Mouse (Mus musculus) left cerebral cortex, postnatal 36 days (tissue): ENCODE measurements around the gene Cdc42bpa. TPM values are rescaled to one million over a fixed set of nuclear protein-coding genes. Genes with fewer than 3 reads are reported as not detected.

ENCODE experiments used
- DNase-seq, 2 experiments: peaks; one replicate each; pipeline ENCODE4 v3.0.0; 2021 to 2022; ENCODE audit warnings: low spot score in 2 of 2, mixed read lengths in 1 of 2
- intact Hi-C: fragments of 180-260 bp; cut with DNase I; formaldehyde crosslinking; loops from one replicate; pipeline ENCODE4 v1.15.1; 2025
- total RNA-seq, 2 experiments: library from RNA; stranded (reverse); gene quantifications; 2 replicates each; pipeline ENCODE4 v1.2.3; 2021

Gene Cdc42bpa
- total RNA-seq, 2 experiments from 2014 or later: 231 to 266 TPM

- intact Hi-C loops: no loop called here
- DNase-seq: no peak
Observed at GRCm38 (mm10) chr1:180199715-180200050, 239.4 kb downstream of the Cdc42bpa start.

DNA sequence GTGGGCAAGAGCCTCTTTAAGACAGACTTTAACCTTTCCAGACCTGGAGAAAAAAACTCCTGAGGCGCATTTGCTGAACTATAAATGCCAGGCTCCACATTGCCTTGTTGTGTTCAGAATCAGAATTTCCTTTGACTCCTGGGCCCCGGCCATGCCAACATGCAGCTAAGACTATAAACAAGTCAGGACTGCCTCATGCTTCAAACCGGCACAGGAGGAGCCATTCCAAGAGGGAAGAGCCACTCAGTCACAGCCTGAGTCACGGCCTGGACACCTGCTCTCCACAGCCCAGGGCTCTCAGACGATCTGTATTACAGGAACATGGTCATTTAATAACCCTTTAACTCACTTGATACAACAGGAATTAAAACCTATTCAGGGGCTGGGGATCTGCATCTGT lies 240.4 kb downstream of the Cdc42bpa start:
- intact Hi-C loops: no loop called here
- no peak for DNase-seq

- DNase-seq: no peak
- intact Hi-C loops: no loop called here
Observed at GRCm38 (mm10) chr1:180208370-180208769, 248.1 kb downstream of the Cdc42bpa start.

GRCm38 (mm10) chr1:180210031-180210432 lies 249.8 kb downstream of the Cdc42bpa start:
- intact Hi-C loops: loop anchor here (5.0 kb wide), 1 partner anchor 363 kb away; no protein-coding TSS in a partner anchor
- DNase-seq: no peak

DNA sequence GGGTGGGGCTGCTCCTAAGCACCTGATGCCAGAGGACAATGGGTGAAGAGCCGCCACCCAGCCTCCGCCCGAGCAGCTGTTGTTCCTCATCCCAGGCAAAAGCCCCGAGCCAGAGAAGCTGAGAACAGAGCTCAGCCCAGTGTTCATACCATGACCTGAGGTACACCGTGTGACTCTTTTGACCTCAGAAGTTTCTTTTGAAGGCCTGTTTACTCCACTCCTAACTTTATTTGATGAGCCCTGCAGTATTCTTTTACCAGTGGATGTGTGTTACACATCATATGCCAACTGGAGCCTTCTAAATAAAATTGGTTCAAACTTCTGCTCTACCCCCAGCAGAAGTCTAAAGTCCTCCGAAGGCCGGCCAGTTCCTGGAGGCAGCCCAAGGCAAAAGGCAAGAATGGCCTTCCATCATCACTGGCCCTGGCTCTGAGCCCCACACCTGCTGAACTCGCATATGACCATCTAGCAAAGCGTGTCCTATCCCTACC lies 250.6 kb downstream of the Cdc42bpa start:
- intact Hi-C loops: loop anchor here (5.0 kb wide), 1 partner anchor 364 kb away; no protein-coding TSS in a partner anchor
- no peak for DNase-seq

DNA sequence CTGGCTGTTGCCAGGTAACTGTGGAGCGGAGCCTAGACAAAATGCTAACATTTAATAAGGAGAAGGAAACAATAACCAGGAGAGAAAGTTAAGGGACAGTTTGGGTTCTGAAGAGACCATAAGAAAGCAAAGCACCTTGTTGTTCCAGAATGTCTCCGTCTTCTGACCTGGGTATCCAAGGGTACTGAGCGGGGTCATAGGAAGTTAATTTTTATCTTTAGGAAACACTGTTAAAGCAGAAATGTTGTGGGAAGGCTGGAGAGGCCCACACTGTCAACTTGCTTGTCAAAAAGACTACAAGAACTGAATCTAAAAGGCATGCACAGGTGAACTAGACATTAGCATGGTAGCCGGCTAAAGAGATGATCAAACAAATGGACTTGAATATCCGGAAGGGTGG lies 252.6 kb downstream of the Cdc42bpa start:
- DNase-seq: no peak
- intact Hi-C loops: loop anchor here (5.0 kb wide), 1 partner anchor 366 kb away; no protein-coding TSS in a partner anchor

DNA sequence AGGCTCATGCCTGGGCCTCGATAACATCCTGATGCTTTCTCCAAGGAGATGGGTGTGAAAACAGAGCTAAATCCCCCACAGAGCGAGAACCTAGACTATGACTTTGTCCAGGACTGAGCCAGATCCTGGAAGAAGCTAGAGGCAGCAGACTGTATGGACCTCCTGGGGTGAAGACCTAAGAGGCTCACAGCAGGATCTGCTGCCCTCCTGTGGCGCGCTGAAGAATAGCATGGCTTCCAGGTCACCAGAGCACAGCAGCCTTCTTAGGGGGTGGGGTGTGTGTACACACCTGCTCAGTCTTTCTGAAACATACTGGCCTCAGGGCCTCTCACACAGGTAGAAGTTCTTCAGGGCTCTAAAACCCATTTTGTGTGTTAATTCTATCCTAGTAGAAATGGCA lies 254.8 kb downstream of the Cdc42bpa start:
- intact Hi-C loops: loop anchor here (1.0 kb wide), 1 partner anchor 40 kb away; no protein-coding TSS in a partner anchor

More for the DNA sequence above, 254.8 kb downstream of the Cdc42bpa start:
- DNase-seq: peak; percentile 35 to 45

Other genes starting within 250 kb of the Cdc42bpa start
- gene Kif28, start 215.2 kb upstream of the Cdc42bpa start, total RNA-seq: under 1 TPM in 1 of 2 experiments, not detected in 1; 0.25 TPM
- gene Gm10518, start 157.1 kb upstream of the Cdc42bpa start, total RNA-seq: not detected
- gene Ahctf1, start 156.8 kb upstream of the Cdc42bpa start, total RNA-seq: 10 to 100 TPM; 26.2 to 45.3 TPM
- 10 to 100 TPM; 40.5 to 58.9 TPM for gene Coq8a, start 239.1 kb downstream of the Cdc42bpa start, total RNA-seq